Mouse (Mus musculus): Measurements from ENCODE around the gene Fam78b.

Gene Fam78b

DNA sequence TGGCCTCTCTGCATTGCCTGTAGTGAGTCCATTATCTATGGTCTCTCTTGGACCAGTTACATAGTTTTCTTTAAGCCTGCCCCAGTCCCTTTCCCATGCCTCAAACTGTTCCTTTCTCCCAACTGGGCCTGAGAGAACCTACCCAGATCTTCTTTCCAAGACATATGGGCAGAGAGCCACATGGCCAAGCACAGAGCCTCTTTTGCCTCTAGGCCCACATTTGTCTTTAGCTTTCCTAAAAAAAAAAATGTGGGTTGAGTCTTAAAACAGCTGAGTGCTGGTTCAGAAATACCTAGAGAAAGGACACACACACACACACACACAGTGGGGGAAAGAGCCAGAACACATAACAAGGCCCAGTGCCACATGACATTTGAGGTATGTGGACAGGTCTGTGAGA is 83.1 kb downstream of the Fam78b start:
- no peaks in the 10 kb centered on the region for H3K27me3 ChIP-seq (ENCODE audit: insufficient read depth, low read length)
- H3K4me3 ChIP-seq (replicated peaks; ENCODE audit: low read length) = no peak overlapping the region
- no peak for TF ChIP-seq CTCF (conservative IDR thresholded peaks at IDR 0.05; ENCODE audit: low read length)
- TF ChIP-seq POU5F1 (IDR thresholded peaks at IDR 0.05; ENCODE audit: borderline replicate concordance, low read length) = no peak
- no peak for TF ChIP-seq NANOG (IDR thresholded peaks at IDR 0.05; ENCODE audit: borderline replicate concordance, low read length)
- no peaks in the 10 kb centered on the region for H3K4me1 ChIP-seq (replicated peaks; ENCODE audit: low read depth, low read length)
- H3K36me3 ChIP-seq (ENCODE audit: insufficient read depth, low read length) = no peaks in the 10 kb centered on the region
- H3K9me3 ChIP-seq (ENCODE audit: low read length) = no peaks in the 10 kb centered on the region

DNA sequence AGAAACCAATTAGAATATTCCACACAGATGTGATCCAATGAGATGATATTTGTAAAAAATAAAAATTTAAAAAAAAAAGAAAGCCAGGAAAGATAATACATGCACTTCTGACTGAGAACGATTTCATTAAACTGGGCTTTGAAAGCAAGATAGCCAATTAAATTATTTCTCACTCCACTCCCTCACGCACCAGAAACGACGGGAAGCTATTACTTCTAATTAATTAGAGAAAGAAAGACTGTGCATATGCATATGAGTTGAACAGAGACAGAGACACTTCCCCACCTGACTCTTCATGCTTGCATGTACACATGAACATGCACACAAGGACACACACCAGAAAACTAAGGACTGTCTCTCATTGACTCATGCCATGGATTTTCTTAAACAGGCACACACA is 84.2 kb downstream of the Fam78b start:
- peaks cover 6% of the 10 kb centered on the region for H3K9me3 ChIP-seq (ENCODE audit: low read length)
- H3K4me3 ChIP-seq (replicated peaks; ENCODE audit: low read length) = no peak overlapping the region
- no peaks in the 10 kb centered on the region for H3K4me1 ChIP-seq (replicated peaks; ENCODE audit: low read depth, low read length)
- no peaks in the 10 kb centered on the region for H3K27me3 ChIP-seq (ENCODE audit: insufficient read depth, low read length)
- no peaks in the 10 kb centered on the region for H3K36me3 ChIP-seq (ENCODE audit: insufficient read depth, low read length)
- TF ChIP-seq CTCF (conservative IDR thresholded peaks at IDR 0.05; ENCODE audit: low read length) (no peak), NANOG (IDR thresholded peaks at IDR 0.05; ENCODE audit: borderline replicate concordance, low read length) (no peak), POU5F1 (IDR thresholded peaks at IDR 0.05; ENCODE audit: borderline replicate concordance, low read length) (no peak)

DNA sequence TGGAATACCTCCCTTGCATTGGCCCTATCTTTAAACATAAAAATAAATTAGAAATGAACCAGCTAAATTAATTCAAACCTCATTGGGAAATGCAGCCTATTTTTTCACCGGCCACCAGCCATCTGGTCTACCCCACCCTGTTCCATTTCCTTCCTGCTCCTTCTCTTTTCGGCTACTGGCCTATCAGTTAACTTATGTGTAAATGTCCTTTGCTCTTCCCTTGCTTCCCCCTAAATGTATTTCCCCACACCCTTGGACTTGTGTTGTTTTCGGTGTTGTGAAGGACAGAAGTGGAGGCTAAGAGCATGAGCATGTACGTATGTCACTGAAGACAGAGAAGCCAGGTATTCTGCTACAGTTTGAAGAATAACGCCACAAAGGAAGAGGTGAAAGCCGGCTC is 89.2 kb downstream of the Fam78b start:
- Histone ChIP-seq H3K4me3 (replicated peaks; ENCODE audit: low read length) (no peak overlapping the region), H3K36me3 (ENCODE audit: insufficient read depth, low read length) (no peaks in the 10 kb centered on the region), H3K27me3 (ENCODE audit: insufficient read depth, low read length) (peaks cover under 1% of the 10 kb centered on the region; the same call in 1 of the 2 replicates), H3K4me1 (replicated peaks; ENCODE audit: low read depth, low read length) (peaks cover 12% of the 10 kb centered on the region), H3K9me3 (ENCODE audit: low read length) (peaks cover 8% of the 10 kb centered on the region)
- TF ChIP-seq CTCF (conservative IDR thresholded peaks at IDR 0.05; ENCODE audit: low read length) (no peak), POU5F1 (IDR thresholded peaks at IDR 0.05; ENCODE audit: borderline replicate concordance, low read length) (no peak), NANOG (IDR thresholded peaks at IDR 0.05; ENCODE audit: borderline replicate concordance, low read length) (no peak)

- H3K4me1 ChIP-seq (replicated peaks; ENCODE audit: low read depth, low read length) = peaks cover 12% of the 10 kb centered on the region
- no peak overlapping the region for H3K4me3 ChIP-seq (replicated peaks; ENCODE audit: low read length)
- TF ChIP-seq POU5F1 (IDR thresholded peaks at IDR 0.05; ENCODE audit: borderline replicate concordance, low read length) = peak; percentile 82; the same call in 1 of the 2 replicates
- peak; percentile 10; the same call in 1 of the 2 replicates for TF ChIP-seq NANOG (IDR thresholded peaks at IDR 0.05; ENCODE audit: borderline replicate concordance, low read length)
- TF ChIP-seq CTCF (conservative IDR thresholded peaks at IDR 0.05; ENCODE audit: low read length) = no peak
- no peaks in the 10 kb centered on the region for H3K36me3 ChIP-seq (ENCODE audit: insufficient read depth, low read length)
- peaks cover 20% of the 10 kb centered on the region for H3K9me3 ChIP-seq (ENCODE audit: low read length)
- peaks cover 3% of the 10 kb centered on the region; the same call in 1 of the 2 replicates for H3K27me3 ChIP-seq (ENCODE audit: insufficient read depth, low read length)
Observed at GRCm38 (mm10) chr1:167093551-167093950, 92.3 kb downstream of the Fam78b start.

DNA sequence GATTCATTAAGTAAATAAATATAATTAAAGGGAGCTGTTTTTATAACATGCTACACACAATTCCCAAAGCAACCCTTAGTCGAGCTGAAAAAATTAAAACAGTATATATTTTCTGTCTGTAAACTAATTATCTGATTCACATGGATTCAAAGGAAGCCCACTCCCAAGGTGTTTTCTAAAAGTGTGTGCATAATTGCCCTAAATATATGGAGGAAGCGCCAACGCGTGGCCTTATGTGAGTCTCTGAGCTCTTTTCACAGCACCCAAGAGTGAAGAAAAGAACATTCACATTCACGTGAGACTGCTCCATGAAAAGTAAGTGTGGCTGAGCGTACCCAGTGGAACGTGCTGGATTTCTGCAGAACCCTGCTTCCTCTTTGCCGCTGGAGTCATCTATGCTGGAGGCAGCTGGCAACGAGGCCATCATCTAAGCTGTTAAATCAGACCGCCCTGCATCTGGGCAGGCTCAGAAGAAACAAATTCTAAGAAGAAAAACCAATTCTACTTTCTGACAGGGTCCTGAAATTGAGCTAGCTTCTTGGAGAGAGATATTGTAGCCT is 93.5 kb downstream of the Fam78b start:
- H3K4me1 ChIP-seq (replicated peaks; ENCODE audit: low read depth, low read length) = peaks cover 12% of the 10 kb centered on the region
- H3K9me3 ChIP-seq (ENCODE audit: low read length) = peaks cover 20% of the 10 kb centered on the region
- H3K27me3 ChIP-seq (ENCODE audit: insufficient read depth, low read length) = peaks cover 3% of the 10 kb centered on the region; the same call in 1 of the 2 replicates
- no peaks in the 10 kb centered on the region for H3K36me3 ChIP-seq (ENCODE audit: insufficient read depth, low read length)
- TF ChIP-seq POU5F1 (IDR thresholded peaks at IDR 0.05; ENCODE audit: borderline replicate concordance, low read length) = no peak
- no peak for TF ChIP-seq NANOG (IDR thresholded peaks at IDR 0.05; ENCODE audit: borderline replicate concordance, low read length)
- no peak for TF ChIP-seq CTCF (conservative IDR thresholded peaks at IDR 0.05; ENCODE audit: low read length)
- H3K4me3 ChIP-seq (replicated peaks; ENCODE audit: low read length) = no peak overlapping the region

GRCm38 (mm10) chr1:167098741-167099140 is 97.5 kb downstream of the Fam78b start:
- Histone ChIP-seq H3K9me3 (ENCODE audit: low read length) (peaks cover 12% of the 10 kb centered on the region; the same call in 1 of the 2 replicates), H3K27me3 (ENCODE audit: insufficient read depth, low read length) (peaks cover 3% of the 10 kb centered on the region; the same call in 1 of the 2 replicates), H3K4me1 (replicated peaks; ENCODE audit: low read depth, low read length) (peaks cover 5% of the 10 kb centered on the region), H3K36me3 (ENCODE audit: insufficient read depth, low read length) (no peaks in the 10 kb centered on the region), H3K4me3 (replicated peaks; ENCODE audit: low read length) (no peak overlapping the region)
- no peak for TF ChIP-seq POU5F1 (IDR thresholded peaks at IDR 0.05; ENCODE audit: borderline replicate concordance, low read length)
- no peak for TF ChIP-seq NANOG (IDR thresholded peaks at IDR 0.05; ENCODE audit: borderline replicate concordance, low read length)
- no peak for TF ChIP-seq CTCF (conservative IDR thresholded peaks at IDR 0.05; ENCODE audit: low read length)

- Histone ChIP-seq H3K27me3 (ENCODE audit: insufficient read depth, low read length) (no peaks in the 10 kb centered on the region), H3K36me3 (ENCODE audit: insufficient read depth, low read length) (no peaks in the 10 kb centered on the region), H3K4me3 (replicated peaks; ENCODE audit: low read length) (no peak overlapping the region), H3K9me3 (ENCODE audit: low read length) (peaks cover 6% of the 10 kb centered on the region; the same call in 1 of the 2 replicates), H3K4me1 (replicated peaks; ENCODE audit: low read depth, low read length) (no peaks in the 10 kb centered on the region)
- TF ChIP-seq NANOG (IDR thresholded peaks at IDR 0.05; ENCODE audit: borderline replicate concordance, low read length) = no peak
- TF ChIP-seq POU5F1 (IDR thresholded peaks at IDR 0.05; ENCODE audit: borderline replicate concordance, low read length) = no peak
- TF ChIP-seq CTCF (conservative IDR thresholded peaks at IDR 0.05; ENCODE audit: low read length) = no peak
Observed at GRCm38 (mm10) chr1:167102046-167102445, 100.8 kb downstream of the Fam78b start.

GRCm38 (mm10) chr1:167102566-167102965 is 101.3 kb downstream of the Fam78b start:
- Histone ChIP-seq H3K4me3 (replicated peaks; ENCODE audit: low read length) (no peak overlapping the region), H3K36me3 (ENCODE audit: insufficient read depth, low read length) (no peaks in the 10 kb centered on the region), H3K27me3 (ENCODE audit: insufficient read depth, low read length) (no peaks in the 10 kb centered on the region), H3K4me1 (replicated peaks; ENCODE audit: low read depth, low read length) (no peaks in the 10 kb centered on the region), H3K9me3 (ENCODE audit: low read length) (peaks cover 3% of the 10 kb centered on the region; the same call in 1 of the 2 replicates)
- TF ChIP-seq NANOG (IDR thresholded peaks at IDR 0.05; ENCODE audit: borderline replicate concordance, low read length) = no peak
- TF ChIP-seq CTCF (conservative IDR thresholded peaks at IDR 0.05; ENCODE audit: low read length) = no peak
- no peak for TF ChIP-seq POU5F1 (IDR thresholded peaks at IDR 0.05; ENCODE audit: borderline replicate concordance, low read length)
